Mouse (Mus musculus): ENCODE results near the gene Itgae. TPM values are rescaled to one million over a fixed set of nuclear protein-coding genes. Genes with fewer than 3 reads are reported as not detected.
A peak's percentile ranks its signal among the peaks of the same experiment; 100 is the strongest.

Itgae gene
- polyA plus RNA-seq, 1 experiment from 2014 or later: 0.32 TPM

DNA sequence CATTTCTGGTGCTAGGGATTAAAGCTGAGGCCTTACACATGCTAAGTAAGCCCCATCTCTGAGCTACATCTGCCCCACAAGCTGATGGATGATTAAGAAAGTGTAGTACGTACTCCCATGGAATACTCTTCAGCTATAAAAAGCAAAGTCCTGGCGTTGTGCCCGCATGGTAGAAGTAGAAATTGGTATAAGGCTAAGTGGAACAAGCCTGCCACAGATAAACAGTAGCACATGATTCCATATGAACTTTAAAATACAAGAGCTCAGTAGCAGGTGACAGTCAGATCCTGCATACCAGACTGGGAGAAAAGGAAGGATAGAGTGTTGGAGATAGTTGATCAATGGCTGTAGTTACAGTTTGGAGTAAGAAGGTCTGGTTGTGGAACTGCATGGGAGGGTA, 29.0 kb upstream of the Itgae start:
- no peaks in the 10 kb centered on the region for H3K9me3 ChIP-seq (ENCODE audit: control insufficient read depth, low read length)
- WGBS: 95% methylated on average over 3 of the region's 3 CpGs
- H3K27ac ChIP-seq: no peak overlapping the region
- no peak for ATAC-seq (ENCODE audit: low FRiP score)
- peaks cover 53% of the 10 kb centered on the region for H3K36me3 ChIP-seq (replicated peaks; ENCODE audit: control insufficient read depth, insufficient read depth)
- H3K27me3 ChIP-seq (ENCODE audit: control insufficient read depth, insufficient read depth, low read length): no peaks in the 10 kb centered on the region
- H3K4me3 ChIP-seq (replicated peaks; ENCODE audit: low read length): no peak overlapping the region
- H3K4me2 ChIP-seq (replicated peaks): no peak overlapping the region
- H3K4me1 ChIP-seq (replicated peaks; ENCODE audit: control insufficient read depth, insufficient read depth, low read length): no peaks in the 10 kb centered on the region
- no peak overlapping the region for H3K9ac ChIP-seq
- no peak for DNase-seq (ENCODE audit: low spot score)

GRCm38 (mm10) chr11:73071839-73072238, 18.5 kb upstream of the Itgae start:
- Histone ChIP-seq H3K4me3 (replicated peaks; ENCODE audit: low read length) (no peak overlapping the region), H3K4me2 (replicated peaks) (no peak overlapping the region), H3K27ac (no peak overlapping the region), H3K4me1 (replicated peaks; ENCODE audit: control insufficient read depth, insufficient read depth, low read length) (no peaks in the 10 kb centered on the region), H3K9ac (no peak overlapping the region), H3K36me3 (replicated peaks; ENCODE audit: control insufficient read depth, insufficient read depth) (peaks cover 89% of the 10 kb centered on the region), H3K27me3 (ENCODE audit: control insufficient read depth, insufficient read depth, low read length) (no peaks in the 10 kb centered on the region), H3K9me3 (ENCODE audit: control insufficient read depth, low read length) (no peaks in the 10 kb centered on the region)
- ATAC-seq (ENCODE audit: low FRiP score) (no peak), DNase-seq (ENCODE audit: low spot score) (peak; percentile 46)
- WGBS: 94% methylated on average over 3 of the region's 3 CpGs

- H3K36me3 ChIP-seq (replicated peaks; ENCODE audit: control insufficient read depth, insufficient read depth): peaks cover 83% of the 10 kb centered on the region
These were observed 14.1 kb upstream of the Itgae start for GRCm38 (mm10) chr11:73076295-73076694.

DNA sequence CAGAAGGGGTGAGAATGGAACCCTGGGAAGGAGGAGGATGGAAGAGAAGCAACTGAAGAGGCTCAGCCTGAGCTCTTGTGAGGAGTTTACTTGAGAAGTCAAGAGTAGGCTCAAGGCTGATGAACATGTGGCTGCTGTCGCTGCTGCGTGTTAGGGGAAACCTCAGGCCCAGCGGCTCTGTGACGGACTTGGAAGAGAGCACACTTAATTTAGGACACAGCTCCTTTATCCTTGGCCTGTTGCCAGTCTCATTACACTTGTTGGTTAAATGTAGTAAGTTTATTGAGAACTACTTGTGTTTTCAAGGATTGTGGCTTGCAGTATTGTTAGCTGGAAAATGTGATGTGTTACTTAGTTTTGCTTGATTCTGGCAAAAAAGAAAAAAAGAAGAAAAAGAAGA, 13.7 kb upstream of the Itgae start:
- no peaks in the 10 kb centered on the region for H3K9me3 ChIP-seq (ENCODE audit: control insufficient read depth, low read length)
- no peak overlapping the region for H3K4me2 ChIP-seq (replicated peaks)
- ATAC-seq (ENCODE audit: low FRiP score) (no peak), DNase-seq (ENCODE audit: low spot score) (no peak)
- H3K36me3 ChIP-seq (replicated peaks; ENCODE audit: control insufficient read depth, insufficient read depth): peaks cover 84% of the 10 kb centered on the region
- H3K4me1 ChIP-seq (replicated peaks; ENCODE audit: control insufficient read depth, insufficient read depth, low read length): no peaks in the 10 kb centered on the region
- no peaks in the 10 kb centered on the region for H3K27me3 ChIP-seq (ENCODE audit: control insufficient read depth, insufficient read depth, low read length)
- H3K9ac ChIP-seq: no peak overlapping the region
- no peak overlapping the region for H3K4me3 ChIP-seq (replicated peaks; ENCODE audit: low read length)
- no peak overlapping the region for H3K27ac ChIP-seq
- 79% methylated on average over 4 of the region's 4 CpGs for WGBS

More at GRCm38 (mm10) chr11:73076295-73076694, 14.1 kb upstream of the Itgae start:
- Histone ChIP-seq H3K4me1 (replicated peaks; ENCODE audit: control insufficient read depth, insufficient read depth, low read length) (no peaks in the 10 kb centered on the region), H3K4me2 (replicated peaks) (no peak overlapping the region), H3K9me3 (ENCODE audit: control insufficient read depth, low read length) (no peaks in the 10 kb centered on the region), H3K27ac (no peak overlapping the region), H3K4me3 (replicated peaks; ENCODE audit: low read length) (no peak overlapping the region), H3K27me3 (ENCODE audit: control insufficient read depth, insufficient read depth, low read length) (no peaks in the 10 kb centered on the region), H3K9ac (no peak overlapping the region)
- DNase-seq (ENCODE audit: low spot score) (no peak), ATAC-seq (ENCODE audit: low FRiP score) (no peak)
- WGBS: 82% methylated on average over 4 of the region's 4 CpGs

- peaks cover 87% of the 10 kb centered on the region for H3K36me3 ChIP-seq (replicated peaks; ENCODE audit: control insufficient read depth, insufficient read depth)
- no peak for ATAC-seq (ENCODE audit: low FRiP score)
- WGBS: 88% methylated on average over 6 of the region's 6 CpGs
These were observed 13.1 kb upstream of the Itgae start for GRCm38 (mm10) chr11:73077211-73077720.

DNA sequence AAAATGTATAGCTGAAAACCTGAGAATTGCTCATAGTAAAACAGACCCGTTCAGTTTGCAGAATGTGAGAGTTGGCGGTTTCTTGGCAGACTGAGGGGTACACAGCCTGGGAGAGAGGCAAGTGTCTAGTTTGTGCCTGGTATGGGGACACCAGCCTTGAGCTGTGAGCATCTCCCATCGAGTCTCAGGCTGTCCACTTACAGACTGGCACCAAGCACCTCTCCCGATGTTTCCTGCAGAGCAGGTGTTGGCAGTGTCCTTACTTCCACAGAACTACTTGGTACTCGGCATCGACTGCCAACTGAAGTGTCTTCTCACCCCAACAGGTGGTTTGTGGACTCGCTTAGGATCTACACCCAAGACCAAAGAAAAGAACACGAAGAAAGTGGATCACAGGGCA, 11.8 kb upstream of the Itgae start:
- Histone ChIP-seq H3K4me3 (replicated peaks; ENCODE audit: low read length) (no peak overlapping the region), H3K9me3 (ENCODE audit: control insufficient read depth, low read length) (no peaks in the 10 kb centered on the region), H3K36me3 (replicated peaks; ENCODE audit: control insufficient read depth, insufficient read depth) (peaks cover 82% of the 10 kb centered on the region), H3K27me3 (ENCODE audit: control insufficient read depth, insufficient read depth, low read length) (no peaks in the 10 kb centered on the region), H3K9ac (no peak overlapping the region), H3K4me2 (replicated peaks) (no peak overlapping the region), H3K27ac (no peak overlapping the region), H3K4me1 (replicated peaks; ENCODE audit: control insufficient read depth, insufficient read depth, low read length) (no peaks in the 10 kb centered on the region)
- no peak for ATAC-seq (ENCODE audit: low FRiP score)
- 95% methylated on average over 8 of the region's 8 CpGs for WGBS
- DNase-seq (ENCODE audit: low spot score): no peak

More at GRCm38 (mm10) chr11:73077211-73077720, 13.1 kb upstream of the Itgae start:
- Histone ChIP-seq H3K9me3 (ENCODE audit: control insufficient read depth, low read length) (no peaks in the 10 kb centered on the region), H3K4me2 (replicated peaks) (no peak overlapping the region), H3K27me3 (ENCODE audit: control insufficient read depth, insufficient read depth, low read length) (no peaks in the 10 kb centered on the region), H3K9ac (no peak overlapping the region), H3K4me3 (replicated peaks; ENCODE audit: low read length) (no peak overlapping the region), H3K4me1 (replicated peaks; ENCODE audit: control insufficient read depth, insufficient read depth, low read length) (no peaks in the 10 kb centered on the region), H3K27ac (no peak overlapping the region)
- DNase-seq (ENCODE audit: low spot score): no peak

- H3K4me2 ChIP-seq (replicated peaks): no peak overlapping the region
- DNase-seq (ENCODE audit: low spot score): no peak
- no peaks in the 10 kb centered on the region for H3K4me1 ChIP-seq (replicated peaks; ENCODE audit: control insufficient read depth, insufficient read depth, low read length)
- H3K4me3 ChIP-seq (replicated peaks; ENCODE audit: low read length): no peak overlapping the region
- H3K9me3 ChIP-seq (ENCODE audit: control insufficient read depth, low read length): no peaks in the 10 kb centered on the region
- H3K27me3 ChIP-seq (ENCODE audit: control insufficient read depth, insufficient read depth, low read length): no peaks in the 10 kb centered on the region
- H3K9ac ChIP-seq: no peak overlapping the region
- 94% methylated on average over 3 of the region's 3 CpGs for WGBS
- no peak for ATAC-seq (ENCODE audit: low FRiP score)
- H3K27ac ChIP-seq: no peak overlapping the region
- peaks cover 78% of the 10 kb centered on the region for H3K36me3 ChIP-seq (replicated peaks; ENCODE audit: control insufficient read depth, insufficient read depth)
These were observed 10.1 kb upstream of the Itgae start for GRCm38 (mm10) chr11:73080306-73080705.

GRCm38 (mm10) chr11:73084303-73084702, 6.1 kb upstream of the Itgae start:
- ATAC-seq (ENCODE audit: low FRiP score) (no peak), DNase-seq (ENCODE audit: low spot score) (no peak)
- no peaks in the 10 kb centered on the region for H3K27me3 ChIP-seq (ENCODE audit: control insufficient read depth, insufficient read depth, low read length)
- H3K9ac ChIP-seq: no peak overlapping the region
- 0 out of 2 replicates have a peak overlapping the region, but pooled peaks have one; percentile 32 for H3K27ac ChIP-seq
- H3K4me1 ChIP-seq (replicated peaks; ENCODE audit: control insufficient read depth, insufficient read depth, low read length): no peaks in the 10 kb centered on the region
- H3K4me2 ChIP-seq (replicated peaks): no peak overlapping the region
- 80% methylated on average over 6 of the region's 6 CpGs for WGBS
- peaks cover 58% of the 10 kb centered on the region for H3K36me3 ChIP-seq (replicated peaks; ENCODE audit: control insufficient read depth, insufficient read depth)
- no peak overlapping the region for H3K4me3 ChIP-seq (replicated peaks; ENCODE audit: low read length)
- H3K9me3 ChIP-seq (ENCODE audit: control insufficient read depth, low read length): no peaks in the 10 kb centered on the region

DNA sequence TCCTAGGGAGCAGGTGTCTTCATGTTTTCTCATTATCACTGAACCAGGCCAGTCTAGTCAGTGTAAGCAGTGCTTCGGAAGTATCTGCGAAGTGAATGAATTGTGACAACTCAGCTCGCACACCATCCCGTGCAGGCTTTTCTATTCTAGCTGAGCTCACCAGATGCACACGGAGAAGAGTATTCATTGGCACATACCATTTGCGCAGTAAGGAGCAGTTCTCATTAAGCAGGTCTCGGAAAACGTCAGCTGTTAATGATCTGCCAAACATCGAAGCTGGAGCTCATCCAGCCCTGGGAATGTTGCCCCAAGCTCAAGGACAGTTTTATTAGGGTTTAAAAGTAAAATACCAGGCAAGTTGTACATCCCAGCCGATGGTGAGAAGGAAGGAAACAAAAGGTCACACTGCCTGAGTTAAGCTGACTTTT, 5.6 kb upstream of the Itgae start:
- H3K27me3 ChIP-seq (ENCODE audit: control insufficient read depth, insufficient read depth, low read length): no peaks in the 10 kb centered on the region
- no peak overlapping the region for H3K4me3 ChIP-seq (replicated peaks; ENCODE audit: low read length)
- no peaks in the 10 kb centered on the region for H3K4me1 ChIP-seq (replicated peaks; ENCODE audit: control insufficient read depth, insufficient read depth, low read length)
- H3K36me3 ChIP-seq (replicated peaks; ENCODE audit: control insufficient read depth, insufficient read depth): peaks cover 53% of the 10 kb centered on the region
- 69% methylated on average over 10 of the region's 10 CpGs for WGBS
- no peak overlapping the region for H3K4me2 ChIP-seq (replicated peaks)
- no peaks in the 10 kb centered on the region for H3K9me3 ChIP-seq (ENCODE audit: control insufficient read depth, low read length)
- no peak for DNase-seq (ENCODE audit: low spot score)
- H3K9ac ChIP-seq: no peak overlapping the region
- no peak for ATAC-seq (ENCODE audit: low FRiP score)
- H3K27ac ChIP-seq: peak overlapping the region; percentile 32; the same call in 1 of the 2 replicates

- ATAC-seq (ENCODE audit: low FRiP score) (no peak), DNase-seq (ENCODE audit: low spot score) (no peak)
- peaks cover 48% of the 10 kb centered on the region for H3K36me3 ChIP-seq (replicated peaks; ENCODE audit: control insufficient read depth, insufficient read depth)
- no peak overlapping the region for H3K4me2 ChIP-seq (replicated peaks)
- WGBS: 85% methylated on average over 7 of the region's 7 CpGs
- H3K27me3 ChIP-seq (ENCODE audit: control insufficient read depth, insufficient read depth, low read length): no peaks in the 10 kb centered on the region
- H3K9ac ChIP-seq: no peak overlapping the region
- H3K4me1 ChIP-seq (replicated peaks; ENCODE audit: control insufficient read depth, insufficient read depth, low read length): no peaks in the 10 kb centered on the region
- H3K9me3 ChIP-seq (ENCODE audit: control insufficient read depth, low read length): no peaks in the 10 kb centered on the region
- H3K27ac ChIP-seq: peak overlapping the region; percentile 32; the same call in 1 of the 2 replicates
- no peak overlapping the region for H3K4me3 ChIP-seq (replicated peaks; ENCODE audit: low read length)
These were observed 5.0 kb upstream of the Itgae start for GRCm38 (mm10) chr11:73085391-73085790.

Measured in hindbrain, embryonic 14.5 days (tissue).